Mouse (Mus musculus) gastrocnemius, adult 18-20 months (tissue): ENCODE results near the gene Zfp799. TPM values are rescaled to one million over a fixed set of nuclear protein-coding genes. Genes with fewer than 3 reads are reported as not detected.
"Not testable (repeated sequence)": the region's sequence is repeated elsewhere in the genome, so short reads cannot be mapped to it uniquely, and the experiment has no call there.

Source experiments
- DNase-seq: peaks from one replicate; pipeline ENCODE4 v3.0.0; 2021; ENCODE audit warnings: low spot score
- long read RNA-seq, 2 experiments: library from polyadenylated mRNA; stranded (forward); transcript quantifications; one replicate each; pipeline ENCODE4 v2.0.0; 2021
- total RNA-seq, 2 experiments: library from RNA; stranded (reverse); gene quantifications; 2 replicates each; pipeline ENCODE4 v1.2.3; 2021

Zfp799 gene
- 1 to 10 TPM; 8.1 to 8.7 TPM for total RNA-seq
- long read RNA-seq, experiment 1, partial matches to known transcripts: 0 of 1 reads
- long read RNA-seq, experiment 1, other reads (novel, unspliced or antisense): 1 of 1 reads
- long read RNA-seq, experiment 2, partial matches to known transcripts: 0 of 2 reads
- long read RNA-seq, experiment 2, other reads (novel, unspliced or antisense): 2 of 2 reads

DNA sequence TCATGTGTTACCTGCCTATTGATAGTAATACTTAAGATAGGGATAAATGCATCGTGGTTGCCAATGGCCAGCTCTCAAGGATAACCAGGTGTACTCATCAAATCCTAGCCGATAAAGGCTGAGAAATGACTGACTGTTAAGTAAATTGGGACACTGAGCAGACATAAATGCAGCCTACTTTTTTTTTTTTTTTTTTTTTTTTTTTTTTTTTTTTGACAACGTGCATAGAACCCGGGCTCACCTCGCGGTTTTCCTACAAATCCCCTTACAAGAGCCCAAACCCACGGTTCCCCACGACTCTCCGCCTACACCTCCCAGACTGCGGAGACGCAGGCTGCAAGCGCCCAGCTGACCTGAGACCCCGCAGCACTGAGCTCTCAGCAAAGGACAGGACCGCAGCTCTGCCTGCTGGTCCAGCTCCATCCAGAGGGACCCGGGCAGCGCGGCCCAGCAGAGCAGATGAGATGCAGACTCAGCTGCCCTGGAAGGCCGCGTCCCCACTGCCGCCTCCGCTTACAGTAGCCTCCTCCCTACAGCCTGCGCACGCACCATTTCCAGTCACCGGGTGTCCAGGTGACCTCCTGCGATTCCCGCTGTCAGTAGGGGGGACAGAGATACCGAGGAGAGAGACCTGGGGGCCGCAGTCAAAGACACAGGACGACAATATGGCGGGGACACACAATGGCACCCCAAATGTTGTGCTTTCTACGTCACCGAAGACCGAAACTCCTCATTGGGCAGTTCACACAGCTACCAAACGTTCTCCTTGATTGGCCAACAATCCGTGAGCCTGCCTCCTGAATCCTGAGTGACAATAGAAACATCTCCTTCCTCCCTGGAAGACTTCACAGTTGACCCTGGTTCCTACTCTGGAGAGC is at the start of gene Zfp799:
Zfp799 (minus strand) TSS at position 722 of the 878 bp plus-strand sequence.
- DNase-seq: peak; percentile 74

DNA sequence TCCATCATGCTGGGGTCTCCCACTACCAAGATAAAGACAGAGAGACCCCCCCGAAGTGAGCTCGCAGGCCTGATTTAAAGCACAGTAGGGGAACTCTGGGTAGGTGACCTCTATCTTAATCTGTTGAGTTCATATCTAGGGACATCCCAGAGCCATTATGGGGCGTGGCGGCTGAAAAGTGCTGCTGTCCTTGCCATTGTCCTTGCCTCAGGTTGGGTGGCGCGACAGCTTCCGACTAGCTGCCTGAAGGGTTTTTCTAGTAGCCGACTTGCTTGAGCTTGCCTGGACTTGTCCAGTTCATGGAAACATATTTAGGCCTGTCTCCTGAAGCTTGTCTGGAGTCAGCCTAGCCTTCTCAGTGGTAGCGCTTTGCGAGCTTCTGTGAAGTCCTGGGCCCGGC is 48.7 kb upstream of the Zfp799 start:
- no peak for DNase-seq

DNA sequence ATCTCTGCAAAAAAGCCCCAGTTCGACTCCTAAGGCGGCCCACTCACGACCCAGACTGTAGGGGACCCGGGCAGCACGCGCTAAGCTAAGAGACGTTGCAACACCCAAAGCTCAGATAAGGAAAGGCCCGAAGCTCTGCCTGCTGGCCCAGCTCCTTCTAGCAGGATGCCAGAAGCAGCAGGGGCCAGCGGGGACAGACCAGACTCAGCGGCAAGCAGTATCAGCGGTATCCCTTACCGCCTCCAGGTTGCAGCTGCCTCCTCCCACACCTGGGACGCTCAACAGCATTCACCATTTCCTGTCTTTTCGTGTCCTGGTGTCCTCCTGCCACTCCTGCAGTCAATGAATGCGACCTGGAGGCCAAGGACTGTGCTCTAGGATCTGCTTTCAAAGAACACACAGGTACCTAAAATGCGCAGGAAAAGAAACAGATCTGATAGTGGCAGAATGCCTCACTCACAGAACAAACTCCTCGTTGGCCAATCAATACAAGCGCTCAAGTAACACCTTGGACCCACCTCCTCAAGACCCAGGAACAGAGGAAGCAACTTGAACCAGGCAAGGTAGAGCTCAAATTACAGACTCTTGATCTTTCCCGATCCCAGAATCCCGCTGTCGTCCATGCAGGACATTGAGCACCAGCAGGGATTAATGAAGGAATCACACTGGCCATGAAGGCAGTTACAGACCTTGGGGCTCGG is 47.6 kb upstream of the Zfp799 start:
- DNase-seq: no peak

DNA sequence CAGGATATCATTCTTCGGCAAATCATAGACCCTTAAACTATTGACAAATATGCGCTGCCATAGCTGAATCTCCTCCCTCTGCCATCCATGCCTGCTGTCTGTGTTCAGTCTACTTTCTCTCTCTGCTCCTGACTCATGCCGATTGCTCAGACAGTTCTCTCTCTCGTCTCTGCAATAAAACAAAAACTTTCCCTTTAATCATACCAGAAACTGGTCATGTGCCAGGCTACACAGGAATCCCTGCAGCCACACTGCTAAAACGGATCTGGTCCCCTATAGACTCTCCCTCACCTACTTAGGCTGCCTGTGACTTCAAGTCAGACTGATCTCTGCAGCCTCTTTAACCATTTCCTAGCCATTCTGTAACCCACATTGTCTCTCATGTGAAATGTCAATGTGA is 42.6 kb upstream of the Zfp799 start:
- DNase-seq: no peak

DNA sequence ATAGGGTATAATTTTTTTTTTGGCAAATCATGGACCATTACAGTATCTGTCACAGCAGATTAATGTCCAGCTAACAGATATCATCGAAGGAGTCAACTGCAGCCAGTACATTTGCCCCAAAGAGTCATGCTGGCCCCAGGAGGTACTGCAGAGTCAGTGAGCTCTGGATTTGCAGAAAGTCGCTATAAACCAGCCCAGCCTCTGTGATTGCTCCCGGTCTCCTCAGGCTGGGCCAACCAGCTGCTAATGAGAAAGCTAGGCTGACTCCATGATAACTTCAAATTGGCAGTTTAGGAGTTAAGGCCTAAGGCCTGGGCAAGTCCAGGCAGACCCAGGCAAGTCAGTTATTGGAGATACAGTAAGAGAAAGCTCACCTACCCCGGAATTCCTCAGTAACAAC is 42.0 kb upstream of the Zfp799 start:
- no peak for DNase-seq

DNA sequence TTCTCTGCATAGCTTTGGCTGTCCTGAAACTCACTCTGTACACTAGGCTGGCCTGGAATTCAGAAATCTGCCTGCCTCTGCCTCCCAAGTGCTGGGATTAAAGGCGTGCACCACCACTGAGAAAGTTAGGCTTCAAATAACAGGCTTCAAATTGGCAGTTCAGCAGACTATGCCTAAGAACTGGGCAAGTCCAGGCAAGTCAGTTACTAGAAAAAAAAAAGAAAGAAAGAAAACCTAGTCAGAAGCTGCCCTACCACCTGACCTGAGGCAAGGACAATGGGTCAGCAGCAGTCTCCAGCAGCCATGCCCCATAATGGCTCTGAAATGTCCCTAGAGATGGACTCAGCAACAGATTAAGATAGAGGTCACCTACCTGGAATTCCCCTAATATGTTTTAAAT is 41.4 kb upstream of the Zfp799 start:
- no peak for DNase-seq

DNA sequence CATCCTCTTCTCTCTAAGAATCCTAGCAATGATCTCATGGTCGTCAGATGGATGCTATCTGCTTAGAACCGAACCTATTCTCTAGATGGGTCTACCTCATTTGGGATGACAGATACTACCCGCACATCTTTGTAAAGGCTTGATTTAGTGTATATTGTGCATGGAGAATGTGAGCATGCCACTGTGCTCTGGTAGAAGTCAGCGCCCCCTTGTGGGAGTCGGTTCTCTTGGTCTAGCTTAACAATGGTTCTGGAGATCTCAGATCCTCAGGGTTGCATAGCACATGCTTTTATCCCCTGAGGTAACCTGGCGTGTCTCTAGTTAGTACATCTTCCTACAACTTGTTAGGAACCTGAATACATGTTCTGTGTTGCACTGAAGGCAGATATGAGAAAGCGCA is 37.2 kb upstream of the Zfp799 start:
- not testable (repeated sequence) for DNase-seq

DNA sequence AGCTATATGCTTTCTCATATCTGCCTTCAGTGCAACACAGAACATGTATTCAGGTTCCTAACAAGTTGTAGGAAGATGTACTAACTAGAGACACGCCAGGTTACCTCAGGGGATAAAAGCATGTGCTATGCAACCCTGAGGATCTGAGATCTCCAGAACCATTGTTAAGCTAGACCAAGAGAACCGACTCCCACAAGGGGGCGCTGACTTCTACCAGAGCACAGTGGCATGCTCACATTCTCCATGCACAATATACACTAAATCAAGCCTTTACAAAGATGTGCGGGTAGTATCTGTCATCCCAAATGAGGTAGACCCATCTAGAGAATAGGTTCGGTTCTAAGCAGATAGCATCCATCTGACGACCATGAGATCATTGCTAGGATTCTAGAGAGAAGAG is 26.7 kb upstream of the Zfp799 start:
- not testable (repeated sequence) for DNase-seq

DNA sequence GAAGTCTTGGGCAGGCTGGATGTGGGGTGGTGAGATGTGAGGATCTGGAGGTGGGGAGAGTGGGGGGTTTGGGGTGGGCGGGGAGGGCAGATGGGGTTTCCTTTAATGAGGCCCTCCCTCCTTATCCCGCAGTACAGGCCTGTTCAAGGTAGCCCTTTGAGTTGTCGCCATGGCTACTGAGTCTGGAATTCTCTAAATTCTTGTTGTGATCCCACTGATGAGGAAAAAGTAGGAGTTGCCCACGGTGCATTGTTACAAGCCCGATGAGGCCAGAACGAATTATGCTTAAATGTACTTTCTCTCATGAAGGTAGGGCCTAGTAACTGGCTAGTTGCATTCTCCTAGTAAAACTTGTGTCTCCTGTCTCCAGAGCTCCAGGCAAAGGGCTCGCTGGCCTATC is 21.5 kb upstream of the Zfp799 start:
- DNase-seq: no peak

DNA sequence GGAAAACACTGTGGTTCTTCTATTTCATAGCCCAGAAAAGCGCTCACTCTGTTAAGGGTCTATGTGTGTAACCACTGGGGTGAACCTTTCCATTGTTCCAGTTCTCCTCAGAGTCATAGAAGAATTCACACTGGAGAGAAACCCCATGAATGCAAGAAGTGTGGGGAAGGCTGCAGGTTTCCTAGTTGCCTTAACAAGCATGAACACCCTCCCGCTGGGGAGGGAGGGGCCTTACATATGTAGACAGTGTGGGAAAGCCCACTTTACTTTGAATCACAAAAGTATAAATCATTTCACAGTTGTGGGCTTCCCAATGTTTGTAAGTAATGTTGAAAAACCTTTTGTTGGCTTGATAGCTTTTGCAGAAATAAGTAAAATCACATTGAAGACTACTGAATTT is 11.3 kb upstream of the Zfp799 start:
- DNase-seq: no peak

DNA sequence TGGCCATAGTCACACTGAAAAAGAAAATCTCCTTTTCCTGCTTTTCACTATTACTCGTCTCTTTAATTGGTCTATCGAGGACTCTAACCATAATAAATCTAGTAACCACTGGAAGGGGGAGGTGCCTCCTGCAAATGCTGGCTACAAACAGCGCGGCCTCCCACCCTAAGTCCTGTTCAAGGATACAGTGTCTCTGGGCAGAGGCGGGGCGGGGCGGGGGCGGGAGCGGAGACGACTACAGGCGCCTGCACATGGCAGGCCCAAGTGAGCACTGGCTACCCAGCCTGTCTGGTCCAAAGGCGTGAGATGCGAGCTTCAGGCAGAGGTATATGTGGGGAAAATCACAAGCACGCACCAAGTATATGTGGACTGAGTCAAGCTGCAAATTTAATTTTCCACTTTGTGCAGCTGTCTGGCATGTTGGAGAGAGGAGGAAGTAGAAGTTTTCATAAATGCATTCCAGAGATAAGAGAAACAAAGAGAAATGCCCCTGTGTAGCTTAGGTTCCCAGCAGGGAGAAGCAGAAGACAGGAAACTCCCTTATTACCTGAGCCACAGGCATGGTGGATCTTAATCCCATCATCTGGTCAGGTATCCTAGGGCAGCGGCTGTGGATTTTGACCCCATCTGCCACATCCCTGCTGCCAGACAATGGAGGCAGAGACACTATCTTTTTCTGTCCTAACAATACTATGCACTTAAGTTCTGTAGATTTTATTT is 9.2 kb upstream of the Zfp799 start:
- DNase-seq: no peak

DNA sequence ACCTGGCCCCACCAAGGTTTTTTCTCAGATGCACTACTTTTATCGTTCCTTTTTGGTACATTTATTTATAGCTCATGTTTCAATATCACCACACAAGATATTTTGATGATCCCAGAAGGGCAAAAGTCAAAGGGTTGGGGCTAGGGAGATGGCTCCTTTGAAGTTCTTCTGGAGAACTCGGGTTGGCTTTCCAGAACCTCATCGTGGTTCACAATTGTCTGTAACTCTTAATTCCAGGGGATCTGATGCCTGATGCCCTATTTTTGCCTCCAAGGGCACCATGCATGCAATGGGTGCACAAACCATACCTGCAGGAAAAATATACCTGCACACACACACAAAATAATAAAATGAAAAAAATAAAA is 339 bp upstream of the Zfp799 start:
- no peak for DNase-seq

DNA sequence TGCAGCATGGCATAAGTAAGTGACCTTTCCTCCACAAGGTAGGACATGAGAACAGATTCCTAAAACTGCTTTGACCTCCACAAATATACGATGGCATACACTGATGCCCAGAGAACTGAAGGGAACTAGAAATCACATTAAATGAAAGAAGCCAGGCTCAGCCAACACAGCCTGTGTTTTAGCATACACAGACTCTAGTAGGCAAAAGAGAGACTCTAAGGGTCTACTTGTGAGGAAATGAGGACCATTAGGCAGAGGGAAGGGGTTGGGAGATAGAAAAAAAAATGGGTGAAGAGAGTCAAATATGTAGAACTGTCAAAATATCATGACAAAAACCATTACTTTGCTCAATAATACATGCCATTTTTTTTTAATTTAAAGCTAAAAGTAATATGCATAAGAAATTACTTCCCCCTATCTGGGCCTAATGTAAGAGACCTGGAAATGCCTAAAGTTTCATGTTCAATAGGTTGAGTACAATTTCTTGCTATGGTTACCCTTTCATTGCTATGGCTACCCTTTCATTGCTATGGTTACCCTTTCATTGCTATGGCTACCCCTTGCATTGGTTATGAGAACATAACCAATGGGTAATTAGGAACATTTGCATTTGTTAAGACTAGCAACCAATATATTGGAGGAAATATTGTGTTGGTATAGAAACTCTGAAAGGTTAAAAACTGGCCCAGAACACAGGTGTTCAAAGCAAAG is 13.8 kb downstream of the Zfp799 start:
- no peak for DNase-seq

DNA sequence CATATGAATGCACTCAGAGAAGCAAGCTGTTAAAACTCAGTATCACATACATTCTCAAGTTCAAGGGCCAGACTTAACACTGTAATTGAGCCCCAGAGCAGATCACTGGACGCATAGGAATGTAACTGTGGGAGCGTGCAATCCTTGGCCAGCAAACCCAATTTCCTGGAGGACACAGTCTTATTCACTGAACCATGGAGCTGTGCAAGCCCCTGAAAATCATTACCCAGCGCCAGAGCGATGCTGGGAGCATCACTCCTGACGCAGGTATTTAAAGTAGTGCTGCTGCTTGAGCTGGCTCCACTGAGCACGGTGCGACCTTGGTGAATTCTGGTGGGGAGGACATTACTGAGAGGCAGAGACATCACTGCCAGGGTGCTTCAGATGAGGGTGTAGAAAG is 15.9 kb downstream of the Zfp799 start:
- no peak for DNase-seq

DNA sequence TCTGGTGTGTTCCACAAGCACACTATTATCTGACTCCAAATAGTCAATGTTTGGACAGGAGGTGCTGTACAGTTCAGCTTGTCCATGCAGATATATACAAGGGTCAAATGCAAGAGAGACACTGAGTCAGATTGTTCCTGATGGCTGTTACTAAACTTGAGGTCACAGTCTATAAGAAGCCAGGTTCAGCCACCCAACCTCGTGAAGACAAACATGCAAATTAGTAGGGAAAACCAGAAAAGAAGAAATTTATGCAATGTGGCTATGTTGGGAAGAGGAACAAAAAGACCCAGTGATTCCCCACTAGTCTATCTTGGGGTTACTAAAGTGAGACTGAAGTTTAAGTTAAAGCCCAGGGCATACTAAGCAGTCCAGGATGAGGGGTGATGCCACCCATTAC is 19.4 kb downstream of the Zfp799 start:
- no peak for DNase-seq

DNA sequence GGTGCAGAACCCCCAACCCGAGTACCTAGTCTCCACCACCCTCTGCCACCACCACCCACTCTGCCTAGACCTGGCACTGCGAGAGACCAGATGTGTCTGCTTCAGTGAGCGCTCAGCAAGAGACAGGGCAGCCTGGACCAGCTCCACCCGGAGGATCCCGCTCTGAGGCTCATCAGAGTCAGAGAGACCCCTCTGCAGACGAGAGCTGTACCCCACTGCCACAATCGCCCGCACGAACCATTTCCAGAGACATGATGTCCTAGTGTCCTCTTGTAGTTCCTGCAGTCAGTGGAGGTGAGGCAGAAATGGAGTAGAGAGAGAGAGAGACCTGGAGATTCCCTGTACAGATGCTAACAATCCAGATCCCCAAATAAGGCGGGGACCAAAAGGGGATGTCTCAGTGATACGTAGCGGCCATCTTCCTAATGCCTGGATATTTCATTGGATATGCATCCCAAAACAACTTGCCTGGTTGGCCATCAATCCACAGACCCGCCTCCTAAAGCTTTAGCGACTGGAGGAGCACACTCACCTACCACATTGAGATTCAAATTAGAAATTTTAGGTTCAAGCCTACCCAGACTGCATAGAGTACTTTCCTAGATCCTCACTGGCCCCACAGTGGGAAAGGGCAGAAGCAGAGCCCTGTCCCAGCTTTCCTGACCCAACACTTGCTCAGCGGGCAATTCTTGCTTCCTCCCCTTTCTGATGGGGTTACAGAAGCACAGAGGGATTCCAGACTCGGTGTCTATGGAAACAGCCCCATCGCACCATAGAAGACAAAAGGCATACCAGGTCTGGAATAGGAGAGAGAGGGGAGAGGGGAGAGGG is 20.3 kb downstream of the Zfp799 start, which contains the start of gene Zfp811:
Zfp811 (minus strand) TSS at position 388 of the 831 bp plus-strand sequence.
- DNase-seq: peak; percentile 10

DNA sequence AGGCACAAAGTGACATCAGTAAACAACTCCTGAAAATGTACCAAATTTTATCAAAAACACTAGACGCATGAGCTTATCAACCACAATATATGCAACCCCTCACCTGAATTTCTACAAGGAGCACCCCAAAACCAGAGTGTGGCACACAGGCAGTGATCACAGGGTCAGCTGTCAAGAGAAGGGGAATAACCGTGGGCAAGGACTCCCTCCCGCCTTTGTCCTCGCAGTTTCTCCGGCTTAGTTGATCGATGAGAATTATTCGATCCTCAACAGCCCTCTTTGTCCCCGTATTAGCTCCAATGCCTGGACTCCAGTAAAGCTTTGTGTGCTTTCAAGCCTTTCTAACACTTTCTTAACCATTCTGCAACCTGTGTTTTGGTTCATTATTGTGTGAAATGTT is 21.1 kb downstream of the Zfp799 start:
- DNase-seq: no peak

DNA sequence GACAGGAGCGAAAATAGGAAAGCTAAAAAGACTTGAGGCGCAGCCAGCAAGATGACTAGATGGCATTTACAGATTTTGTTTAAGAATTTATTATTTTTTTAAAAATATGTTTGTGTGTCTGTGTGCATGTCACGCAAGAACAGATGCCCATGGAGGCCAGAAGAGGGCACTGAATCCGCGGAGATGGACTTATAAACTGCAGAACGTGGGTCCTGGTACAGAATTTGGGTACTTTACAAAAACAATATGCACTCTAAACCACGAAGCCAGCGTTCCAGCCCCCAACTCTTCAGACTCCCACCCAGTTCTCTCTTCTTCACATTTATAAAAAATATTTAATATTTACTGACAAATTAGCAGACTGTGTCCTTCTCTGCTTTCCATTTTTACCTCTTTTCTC is 40.8 kb downstream of the Zfp799 start:
- DNase-seq: no peak

DNA sequence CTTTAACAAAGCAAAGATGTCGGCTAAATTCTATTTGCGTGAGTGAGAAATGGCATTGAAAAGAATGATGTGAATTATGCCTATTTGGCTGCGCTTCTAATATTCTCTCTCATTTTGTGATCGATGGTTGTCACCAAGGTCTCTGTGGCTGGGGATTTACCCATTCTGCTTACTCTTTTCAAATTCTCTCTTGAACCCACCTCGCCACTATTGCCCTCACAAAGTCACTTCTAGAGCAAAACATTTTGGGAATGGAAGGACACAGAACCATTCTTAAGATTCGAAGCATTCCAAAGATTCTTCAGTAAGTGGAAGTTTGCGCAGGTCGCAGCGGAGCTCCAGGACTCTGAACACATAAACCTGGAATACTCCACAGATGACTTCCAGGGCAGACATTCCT is 41.5 kb downstream of the Zfp799 start:
- DNase-seq: no peak

DNA sequence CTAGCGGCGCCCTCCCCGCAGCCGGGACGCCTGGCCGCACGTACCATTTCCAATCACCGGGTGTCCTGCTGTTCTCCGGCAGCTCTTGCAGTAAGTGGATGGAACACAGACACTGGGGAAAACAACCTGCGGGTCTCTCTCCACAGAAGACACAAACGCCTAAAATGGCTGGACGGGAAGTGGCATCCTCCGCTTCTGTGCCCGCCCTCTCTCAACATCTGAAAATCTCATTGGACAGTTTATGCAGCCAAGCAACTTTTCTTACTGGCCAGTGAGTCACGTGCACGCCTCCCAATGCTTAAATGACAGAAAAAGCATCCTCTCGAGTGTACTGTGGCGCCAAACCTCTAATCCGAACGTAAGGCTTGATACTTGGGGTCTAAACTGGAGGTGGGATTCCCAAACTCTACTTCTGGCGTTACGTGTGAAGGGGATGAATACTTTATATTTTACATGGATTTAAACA is 41.9 kb downstream of the Zfp799 start, which contains the start of gene Zfp871:
Zfp871 (minus strand) TSS at position 194 of the 466 bp plus-strand sequence.
- DNase-seq: peak; percentile 91
